Mouse (Mus musculus): ENCODE results near the gene Spo11. TPM values are rescaled to one million over a fixed set of nuclear protein-coding genes. Genes with fewer than 3 reads are reported as not detected.

The Spo11 gene
- under 0.01 and 0.07 TPM in 2 replicates for total RNA-seq (2014; rRNA removed)
- polyA plus RNA-seq (2012; rRNA removed), result not detected in 2 replicates

GRCm38 (mm10) chr2:172977409-172978130 is at the start of gene Spo11:
TSS of gene Spo11 (plus strand) at chr2:172977700.
- DNase-seq (ENCODE audit: extremely low read depth, low read depth, low spot score), result no peak
- WGBS, result 45% methylated on average over 14 of the region's 14 CpGs
- Histone ChIP-seq H3K36me3 (ENCODE audit: control insufficient read depth, insufficient read depth, low read length) (no peaks in the 10 kb centered on the region), H3K79me2 (ENCODE audit: control insufficient read depth, insufficient read depth, low read length) (no peaks in the 10 kb centered on the region), H3K9ac (ENCODE audit: low read depth, low read length) (no peak within 1 kb of the TSS), H3K27me3 (ENCODE audit: control insufficient read depth, insufficient read depth, low read length) (no peaks in the 10 kb centered on the region), H3K4me1 (ENCODE audit: control insufficient read depth, insufficient read depth, low read length) (peaks cover 9% of the 10 kb centered on the region; the same call in 1 of the 2 replicates), H3K27ac (replicated peaks; ENCODE audit: insufficient read depth, low read depth, low read length) (no peak within 1 kb of the TSS), H3K4me3 (ENCODE audit: insufficient read depth, low read depth, low read length) (no peak within 1 kb of the TSS; the same call in 1 of the 2 replicates)
- no peak for TF ChIP-seq CTCF (IDR thresholded peaks at IDR 0.05; ENCODE audit: low read depth, low read length)
- no peak for TF ChIP-seq POLR2A (IDR thresholded peaks at IDR 0.05; ENCODE audit: extremely low read depth, insufficient read depth, low read length)

DNA sequence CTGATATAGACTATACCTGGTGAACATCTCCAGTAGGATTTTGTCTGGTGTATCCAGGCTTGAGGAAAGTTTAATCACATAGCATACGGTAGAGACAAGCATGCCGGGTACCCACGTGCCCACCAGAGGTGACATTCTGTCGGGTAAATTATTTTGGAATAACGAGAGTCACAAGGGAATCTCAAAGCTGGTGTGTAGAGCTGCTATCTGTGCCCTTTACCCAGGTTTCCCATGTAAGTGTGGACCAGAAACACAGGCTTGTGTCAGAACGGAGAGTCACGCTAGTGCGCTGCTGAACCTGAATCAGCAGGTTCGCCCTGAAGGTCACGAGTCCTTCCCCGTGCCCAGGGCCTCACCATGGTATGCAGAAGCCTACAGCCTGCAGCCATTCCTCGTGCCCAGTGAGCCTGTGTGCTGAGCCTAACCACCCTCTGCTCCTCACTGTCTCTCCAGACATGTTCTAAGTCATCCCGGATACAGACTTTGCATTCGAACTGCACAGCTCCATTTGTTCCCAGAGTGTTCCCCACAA is 47.5 kb upstream of the Spo11 start:
- WGBS, result 91% methylated on average over 14 of the region's 14 CpGs
- DNase-seq (ENCODE audit: extremely low read depth, low read depth, low spot score), result no peak
- TF ChIP-seq CTCF (IDR thresholded peaks at IDR 0.05; ENCODE audit: low read depth, low read length), result no peak
- no peak for TF ChIP-seq POLR2A (IDR thresholded peaks at IDR 0.05; ENCODE audit: extremely low read depth, insufficient read depth, low read length)

GRCm38 (mm10) chr2:172931137-172931898 is 46.2 kb upstream of the Spo11 start:
- no peak overlapping the region for H3K27ac ChIP-seq (replicated peaks; ENCODE audit: insufficient read depth, low read depth, low read length)
- H3K36me3 ChIP-seq (ENCODE audit: control insufficient read depth, insufficient read depth, low read length), result no peaks in the 10 kb centered on the region
- H3K79me2 ChIP-seq (ENCODE audit: control insufficient read depth, insufficient read depth, low read length), result no peaks in the 10 kb centered on the region
- H3K4me3 ChIP-seq (ENCODE audit: insufficient read depth, low read depth, low read length), result no peak overlapping the region
- no peak for DNase-seq (ENCODE audit: extremely low read depth, low read depth, low spot score)
- no peaks in the 10 kb centered on the region for H3K4me1 ChIP-seq (ENCODE audit: control insufficient read depth, insufficient read depth, low read length)
- TF ChIP-seq CTCF (IDR thresholded peaks at IDR 0.05; ENCODE audit: low read depth, low read length), result no peak
- 77% methylated on average over 17 of the region's 17 CpGs for whole genome bisulfite sequencing
- H3K27me3 ChIP-seq (ENCODE audit: control insufficient read depth, insufficient read depth, low read length), result 0 out of 2 replicates have a peak, but pooled peaks cover 2% of the 10 kb centered on the region
- H3K9ac ChIP-seq (ENCODE audit: low read depth, low read length), result no peak overlapping the region

More for the DNA sequence above, 47.5 kb upstream of the Spo11 start:
- no peak overlapping the region for H3K4me3 ChIP-seq (ENCODE audit: insufficient read depth, low read depth, low read length)
- H3K27me3 ChIP-seq (ENCODE audit: control insufficient read depth, insufficient read depth, low read length), result no peaks in the 10 kb centered on the region
- no peak overlapping the region for H3K9ac ChIP-seq (ENCODE audit: low read depth, low read length)
- H3K4me1 ChIP-seq (ENCODE audit: control insufficient read depth, insufficient read depth, low read length), result no peaks in the 10 kb centered on the region
- no peaks in the 10 kb centered on the region for H3K79me2 ChIP-seq (ENCODE audit: control insufficient read depth, insufficient read depth, low read length)
- H3K27ac ChIP-seq (replicated peaks; ENCODE audit: insufficient read depth, low read depth, low read length), result no peak overlapping the region
- no peaks in the 10 kb centered on the region for H3K36me3 ChIP-seq (ENCODE audit: control insufficient read depth, insufficient read depth, low read length)

DNA sequence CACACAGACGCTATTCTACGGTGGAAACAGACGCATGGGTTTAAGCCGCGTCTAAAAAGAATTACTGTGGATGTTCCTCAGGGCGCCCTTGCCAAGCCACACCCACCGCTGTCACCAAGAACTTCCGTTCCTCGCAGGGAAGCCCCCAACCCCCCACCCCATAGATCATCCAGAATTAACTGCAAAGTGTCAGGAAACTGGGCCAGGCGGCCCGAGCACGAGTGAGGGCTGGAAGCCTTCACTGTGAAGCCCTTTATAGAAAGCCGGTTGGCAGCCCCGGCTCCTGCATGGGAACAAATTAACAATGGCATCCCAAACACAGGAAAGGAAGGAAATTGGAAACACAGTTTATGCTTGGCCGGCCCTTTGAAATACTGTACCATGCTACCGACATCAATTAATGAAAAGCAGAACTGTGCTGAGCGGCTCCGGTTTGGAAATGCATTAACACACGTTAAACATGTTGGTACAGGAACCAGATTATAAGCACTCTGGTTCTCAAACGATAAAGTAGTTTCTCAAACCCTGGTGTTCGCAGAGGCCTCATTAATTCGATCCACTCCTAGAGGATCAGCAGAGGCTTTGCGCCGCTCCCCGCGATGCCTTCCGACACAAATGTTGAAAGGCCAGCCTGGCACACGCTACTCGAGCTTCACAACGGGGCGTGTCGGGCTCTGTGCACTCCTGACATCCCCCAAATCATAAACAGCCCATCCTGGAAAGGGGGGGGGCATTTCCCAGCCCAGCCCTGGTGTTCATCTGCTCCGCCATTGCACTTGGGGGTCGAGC is 43.7 kb upstream of the Spo11 start:
- no peak overlapping the region for H3K4me3 ChIP-seq (ENCODE audit: insufficient read depth, low read depth, low read length)
- H3K27ac ChIP-seq (replicated peaks; ENCODE audit: insufficient read depth, low read depth, low read length), result no peak overlapping the region
- H3K36me3 ChIP-seq (ENCODE audit: control insufficient read depth, insufficient read depth, low read length), result no peaks in the 10 kb centered on the region
- TF ChIP-seq CTCF (IDR thresholded peaks at IDR 0.05; ENCODE audit: low read depth, low read length) (no peak), POLR2A (IDR thresholded peaks at IDR 0.05; ENCODE audit: extremely low read depth, insufficient read depth, low read length) (no peak)
- DNase-seq (ENCODE audit: extremely low read depth, low read depth, low spot score), result no peak
- H3K9ac ChIP-seq (ENCODE audit: low read depth, low read length), result no peak overlapping the region
- H3K4me1 ChIP-seq (ENCODE audit: control insufficient read depth, insufficient read depth, low read length), result no peaks in the 10 kb centered on the region
- no peaks in the 10 kb centered on the region for H3K79me2 ChIP-seq (ENCODE audit: control insufficient read depth, insufficient read depth, low read length)
- 34% methylated on average over 34 of the region's 34 CpGs for WGBS
- peaks cover 5% of the 10 kb centered on the region; the same call in 1 of the 2 replicates for H3K27me3 ChIP-seq (ENCODE audit: control insufficient read depth, insufficient read depth, low read length)

DNA sequence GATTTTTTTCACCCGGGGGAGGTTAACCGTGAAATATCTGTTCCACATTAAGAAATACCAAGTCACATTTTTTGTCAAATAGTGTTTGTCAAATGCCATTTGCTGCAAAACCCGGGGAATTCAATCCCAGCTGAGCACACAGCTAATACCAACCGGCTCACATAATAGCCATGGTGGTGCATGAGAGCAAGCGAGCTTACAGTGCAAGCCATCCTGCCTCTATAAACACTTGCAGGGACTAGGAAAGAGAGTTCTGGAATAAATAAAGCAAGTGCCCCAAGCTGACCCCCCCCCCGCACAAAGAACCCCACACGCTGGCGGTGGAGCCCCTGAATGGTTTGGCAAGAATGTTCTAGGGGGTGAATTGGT is 43.1 kb upstream of the Spo11 start:
- H3K9ac ChIP-seq (ENCODE audit: low read depth, low read length), result no peak overlapping the region
- DNase-seq (ENCODE audit: extremely low read depth, low read depth, low spot score), result no peak
- TF ChIP-seq CTCF (IDR thresholded peaks at IDR 0.05; ENCODE audit: low read depth, low read length), result no peak
- TF ChIP-seq POLR2A (IDR thresholded peaks at IDR 0.05; ENCODE audit: extremely low read depth, insufficient read depth, low read length), result no peak
- 14% methylated on average over 8 of the region's 8 CpGs for WGBS
- no peaks in the 10 kb centered on the region for H3K36me3 ChIP-seq (ENCODE audit: control insufficient read depth, insufficient read depth, low read length)
- peaks cover 8% of the 10 kb centered on the region for H3K27me3 ChIP-seq (ENCODE audit: control insufficient read depth, insufficient read depth, low read length)
- no peaks in the 10 kb centered on the region for H3K79me2 ChIP-seq (ENCODE audit: control insufficient read depth, insufficient read depth, low read length)
- no peak overlapping the region for H3K4me3 ChIP-seq (ENCODE audit: insufficient read depth, low read depth, low read length)
- 0 out of 2 replicates have a peak, but pooled peaks cover under 1% of the 10 kb centered on the region for H3K4me1 ChIP-seq (ENCODE audit: control insufficient read depth, insufficient read depth, low read length)
- no peak overlapping the region for H3K27ac ChIP-seq (replicated peaks; ENCODE audit: insufficient read depth, low read depth, low read length)
